Mouse (Mus musculus): Measurements from ENCODE around the gene Atg16l2.

- no peak for TF ChIP-seq GATA1 (IDR thresholded peaks at IDR 0.05; ENCODE audit: low read length)
- no peak for TF ChIP-seq TAL1 (IDR thresholded peaks at IDR 0.05; ENCODE audit: low read length)
Measured at GRCm38 (mm10) chr7:101336686-101337085, 34.6 kb upstream of the Atg16l2 start.
